Mouse (Mus musculus) thymus, adult 2 months (tissue): Measurements from ENCODE around the gene Gm29427.

ENCODE experiments used
- CTCF ChIP-seq: fragments of 200-500 bp; IDR thresholded peaks from 2 replicates; pipeline ENCODE4 v1.5.1; 2012; ENCODE audit warnings: mild to moderate bottlenecking, control low read depth, low read length, moderate library complexity, borderline replicate concordance; ENCODE audit not compliant: control insufficient read depth, poor library complexity, insufficient read depth; ENCODE audit errors: extremely low read depth
- POLR2A ChIP-seq: fragments of 200-500 bp; IDR thresholded peaks from 2 replicates; pipeline ENCODE4 v1.6.1; 2012; ENCODE audit warnings: mild to moderate bottlenecking, low read length, control low read depth, moderate library complexity; ENCODE audit not compliant: control insufficient read depth, poor library complexity, insufficient read depth; ENCODE audit errors: extremely low read depth

DNA sequence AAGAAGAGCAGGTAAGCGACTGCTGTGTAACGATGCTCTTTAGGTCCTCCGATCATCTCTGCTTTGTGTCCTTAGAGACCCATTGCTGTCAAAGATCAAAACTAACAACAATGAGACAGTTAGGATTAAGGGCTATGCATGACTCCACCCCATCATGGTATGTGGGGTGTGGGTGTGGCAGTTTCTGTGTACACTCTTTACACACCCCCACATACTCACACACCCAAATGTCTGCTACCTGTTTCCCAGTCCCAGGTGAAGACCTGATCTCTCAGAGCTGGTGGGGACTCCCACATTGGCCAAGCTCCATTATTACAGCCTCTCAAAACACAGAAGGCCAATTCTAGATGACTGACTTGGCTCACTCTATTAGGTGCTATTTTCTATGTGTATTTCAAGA lies 30.0 kb upstream of the Gm29427 start:
- TF ChIP-seq CTCF (no peak), POLR2A (no peak)
